Mouse (Mus musculus) NIH3T3 (cell line): ENCODE data around the gene Oxct1.
A peak's percentile ranks its signal among the peaks of the same experiment; 100 is the strongest.

Experiments
- DNase-seq: peaks from one replicate; pipeline ENCODE4 v3.0.0-alpha.2; 2012; ENCODE audit warnings: low read depth

Oxct1 gene

GRCm38 (mm10) chr15:4028960-4029359 lies 2.8 kb downstream of the Oxct1 start:
- no peak for DNase-seq

- no peak for DNase-seq
Measured at GRCm38 (mm10) chr15:4033168-4034004, 7.2 kb downstream of the Oxct1 start.

GRCm38 (mm10) chr15:4042423-4042822 lies 16.2 kb downstream of the Oxct1 start:
- no peak for DNase-seq

- peak; percentile 75 for DNase-seq
Measured at GRCm38 (mm10) chr15:4043032-4043471, 16.9 kb downstream of the Oxct1 start.

GRCm38 (mm10) chr15:4056627-4057026 lies 30.4 kb downstream of the Oxct1 start:
- DNase-seq: peak; percentile 36

GRCm38 (mm10) chr15:4063574-4063973 lies 37.4 kb downstream of the Oxct1 start:
- no peak for DNase-seq

GRCm38 (mm10) chr15:4064013-4064412 lies 37.8 kb downstream of the Oxct1 start:
- no peak for DNase-seq

GRCm38 (mm10) chr15:4064694-4065093 lies 38.5 kb downstream of the Oxct1 start:
- DNase-seq: no peak

GRCm38 (mm10) chr15:4067273-4067990 lies 41.2 kb downstream of the Oxct1 start:
- no peak for DNase-seq

GRCm38 (mm10) chr15:4077978-4078377 lies 51.8 kb downstream of the Oxct1 start:
- no peak for DNase-seq

GRCm38 (mm10) chr15:4078785-4079184 lies 52.6 kb downstream of the Oxct1 start:
- DNase-seq: no peak

GRCm38 (mm10) chr15:4079425-4080189 lies 53.4 kb downstream of the Oxct1 start:
- DNase-seq: no peak

- DNase-seq: no peak
Measured at GRCm38 (mm10) chr15:4085600-4086384, 59.6 kb downstream of the Oxct1 start.

GRCm38 (mm10) chr15:4087446-4087845 lies 61.3 kb downstream of the Oxct1 start:
- no peak for DNase-seq

- DNase-seq: no peak
Measured at GRCm38 (mm10) chr15:4087914-4088313, 61.7 kb downstream of the Oxct1 start.

GRCm38 (mm10) chr15:4090601-4091000 lies 64.4 kb downstream of the Oxct1 start:
- DNase-seq: no peak

GRCm38 (mm10) chr15:4092586-4092985 lies 66.4 kb downstream of the Oxct1 start:
- peak; percentile 74 for DNase-seq

GRCm38 (mm10) chr15:4100341-4100921 lies 74.2 kb downstream of the Oxct1 start:
- no peak for DNase-seq

- no peak for DNase-seq
Measured at GRCm38 (mm10) chr15:4101025-4101424, 74.8 kb downstream of the Oxct1 start.

- no peak for DNase-seq
Measured at GRCm38 (mm10) chr15:4104319-4104718, 78.1 kb downstream of the Oxct1 start.

- no peak for DNase-seq
Measured at GRCm38 (mm10) chr15:4105498-4105897, 79.3 kb downstream of the Oxct1 start.
